Mouse (Mus musculus) gastrocnemius, postnatal 36 days (tissue): ENCODE measurements at regions not wholly inside any gene's neighbourhood (a gene's known extent, or its start where the extent isn't known, plus 50 kb on each side); places are given as distances from the start of the nearest gene placed in this dataset.
A peak's percentile ranks its signal among the peaks of the same experiment; 100 is the strongest.

Experiments used
- DNase-seq, 2 experiments: peaks; one replicate each; pipeline ENCODE4 v3.0.0; 2022
- intact Hi-C: fragments of 180-260 bp; cut with DNase I; formaldehyde crosslinking; loops from one replicate; pipeline ENCODE4 v1.15.1; 2025

- intact Hi-C loops: no loop called here
- DNase-seq: peak; percentile 11 to 12
Observed at GRCm38 (mm10) chrX:98375437-98375836, 226.9 kb downstream of the Ar start.

GRCm38 (mm10) chrX:98380247-98380905 lies 231.8 kb downstream of the Ar start:
- intact Hi-C loops: loop anchor here (5.0 kb wide), 1 partner anchor 233 kb away; the partner anchor contains the start of gene Ar
- DNase-seq: peak; percentile 19 to 52

GRCm38 (mm10) chrX:98384017-98384416 lies 235.4 kb downstream of the Ar start:
- intact Hi-C loops: loop anchor here (5.0 kb wide), 1 partner anchor 237 kb away; the partner anchor contains the start of gene Ar

GRCm38 (mm10) chrX:98392376-98392775 lies 243.8 kb downstream of the Ar start:
- no peak for DNase-seq
- intact Hi-C loops: no loop called here

More at GRCm38 (mm10) chrX:98384017-98384416, 235.4 kb downstream of the Ar start:
- DNase-seq: no peak

- intact Hi-C loops: no loop called here
- DNase-seq: no peak
Observed at GRCm38 (mm10) chrX:98409090-98409489, 260.5 kb downstream of the Ar start.

GRCm38 (mm10) chrX:98419437-98419836 lies 270.9 kb downstream of the Ar start:
- intact Hi-C loops: no loop called here
- no peak for DNase-seq

- DNase-seq: peak in 1 of 2 experiments; percentile 6
- intact Hi-C loops: no loop called here
Observed at GRCm38 (mm10) chrX:98452026-98452425, 303.5 kb downstream of the Ar start.

GRCm38 (mm10) chrX:98476473-98477254 lies 328.1 kb downstream of the Ar start:
- intact Hi-C loops: no loop called here
- no peak for DNase-seq
